Mouse (Mus musculus) megakaryocyte, embryonic 14.5 days (primary cell): ENCODE results near the gene Flrt2.

Experiments
- FLI1 ChIP-seq: IDR thresholded peaks from 2 replicates; pipeline ENCODE4 v1.6.1; 2012; ENCODE audit warnings: low read length, inconsistent platforms, mixed read lengths
- GATA1 ChIP-seq: IDR thresholded peaks from 3 replicates; pipeline ENCODE4 v1.6.1; 2012; ENCODE audit warnings: mixed read lengths, low read length, inconsistent platforms, borderline replicate concordance

DNA sequence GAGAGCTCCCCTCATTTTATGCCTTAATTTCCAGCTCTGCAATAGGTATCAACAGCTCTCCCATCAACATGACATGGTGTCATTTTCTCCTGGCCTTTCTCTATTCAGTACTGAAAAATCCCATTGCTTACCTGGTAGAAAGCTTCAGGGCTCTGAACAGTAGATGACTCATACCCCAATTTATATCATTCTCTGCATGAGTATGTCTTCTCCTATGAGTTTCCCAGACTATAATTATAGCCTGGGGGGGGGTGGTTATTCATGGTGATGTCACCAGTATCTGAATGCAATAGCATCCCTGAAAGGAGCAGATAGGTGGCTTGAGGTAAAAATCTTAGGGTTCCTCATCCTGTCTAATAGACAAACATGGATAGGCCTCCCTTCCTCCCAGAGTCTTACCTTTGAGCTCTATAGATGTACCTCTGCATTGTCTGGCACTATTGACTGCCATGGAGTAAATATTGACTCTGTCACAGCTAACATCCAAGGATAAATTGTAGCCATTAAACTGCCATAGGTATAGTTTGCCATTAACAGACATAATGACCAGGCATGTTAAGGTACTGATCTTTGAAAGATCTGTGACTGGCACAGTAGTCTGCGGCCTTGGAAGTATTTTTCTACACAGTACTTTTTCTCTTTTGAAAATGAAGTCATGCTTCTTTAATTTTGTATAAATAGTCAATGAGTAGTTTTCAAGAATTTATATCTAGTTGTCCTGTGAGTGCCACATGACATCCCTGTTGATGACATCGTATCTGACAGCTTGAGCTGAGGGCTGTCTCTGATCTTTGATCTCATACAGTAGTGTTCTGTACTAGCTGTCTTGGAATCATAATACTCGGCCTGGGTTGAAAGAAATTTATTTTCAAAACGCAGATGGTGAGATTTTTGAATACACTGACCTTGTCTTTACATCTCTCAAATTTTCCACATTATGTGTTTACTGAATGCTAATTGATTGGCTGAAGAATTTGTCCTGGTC lies 39.6 kb upstream of the Flrt2 start:
- TF ChIP-seq GATA1, result no peak
- TF ChIP-seq FLI1, result no peak
